Mouse (Mus musculus): ENCODE data around the gene Dkkl1. TPM values are rescaled to one million over a fixed set of nuclear protein-coding genes. Genes with fewer than 3 reads are reported as not detected.
"Not testable (repeated sequence)": the region's sequence is repeated elsewhere in the genome, so short reads cannot be mapped to it uniquely, and the experiment has no call there.

Gene Dkkl1
- total RNA-seq (2015) (1.0 and 1.6 TPM in 2 replicates), total RNA-seq (2017) (1.1 and 5.0 TPM in 2 replicates)

DNA sequence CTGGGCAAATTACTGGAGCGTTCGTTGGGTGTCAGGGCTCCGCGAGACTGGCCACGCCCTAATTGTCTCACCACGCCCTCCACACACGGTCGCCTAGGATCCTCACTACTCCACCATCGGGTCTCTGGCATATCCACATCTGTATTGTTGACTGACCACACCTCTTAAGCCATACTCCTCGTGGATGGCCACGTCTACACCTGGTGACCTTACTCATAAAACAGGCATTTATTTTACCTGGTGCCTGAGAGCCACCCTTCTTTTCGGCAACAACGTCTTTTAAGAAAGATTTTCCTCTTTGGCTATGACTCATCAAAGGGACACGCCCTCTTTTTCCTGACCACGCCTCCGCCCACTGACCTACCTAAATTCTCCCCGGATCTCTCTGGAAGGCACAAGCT is at the start of gene Dkkl1:
Dkkl1 (minus strand) TSS at position 297 of the 401 bp plus-strand sequence.
- peak; percentile 66 for ATAC-seq (ENCODE audit: poor library complexity, severe bottlenecking)

DNA sequence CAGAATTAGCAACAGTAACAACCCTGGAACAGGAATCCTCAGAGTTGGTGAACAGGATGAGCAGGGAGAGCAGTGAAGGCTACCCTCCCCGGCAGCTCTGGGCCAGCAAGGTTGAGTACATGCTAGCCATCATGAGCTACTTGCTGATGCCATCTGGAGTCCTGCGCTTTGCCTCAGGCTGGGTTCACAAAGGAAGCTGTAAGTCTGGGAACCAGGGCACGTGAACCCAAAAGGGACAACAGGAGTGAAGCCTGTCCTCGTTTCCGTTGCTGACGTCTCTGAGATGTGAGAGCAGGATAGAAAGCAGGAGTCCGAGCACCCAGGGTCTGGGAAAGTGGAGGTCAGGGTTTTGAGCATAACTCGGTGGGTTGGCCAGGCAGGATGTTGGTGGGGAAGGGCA is 47.3 kb upstream of the Dkkl1 start:
- ATAC-seq (ENCODE audit: poor library complexity, severe bottlenecking): no peak

- no peak for ATAC-seq (ENCODE audit: poor library complexity, severe bottlenecking)
Observed at GRCm38 (mm10) chr7:45257063-45257840, 45.3 kb upstream of the Dkkl1 start.

GRCm38 (mm10) chr7:45255822-45256221 is 43.9 kb upstream of the Dkkl1 start:
- not testable (repeated sequence) for ATAC-seq (ENCODE audit: poor library complexity, severe bottlenecking)

DNA sequence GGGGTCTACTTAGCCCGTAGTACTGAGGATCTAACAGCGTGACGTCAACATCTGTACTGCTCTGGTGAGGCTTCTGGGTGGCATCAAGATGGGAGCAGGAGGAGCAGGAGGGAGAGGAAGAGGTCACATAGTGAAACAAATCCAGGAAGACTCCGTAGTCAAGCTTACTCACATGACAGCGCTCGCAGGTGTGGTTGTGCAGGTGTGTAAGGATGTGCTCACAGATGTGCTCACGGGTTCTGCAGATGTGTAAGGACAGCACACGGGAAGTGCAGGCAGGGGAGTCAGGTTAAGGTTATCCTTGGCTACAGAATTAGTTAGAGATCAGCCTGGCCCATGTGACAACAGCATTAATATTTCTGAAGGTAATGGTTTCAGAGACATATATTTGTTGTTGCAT is 41.9 kb upstream of the Dkkl1 start:
- ATAC-seq (ENCODE audit: poor library complexity, severe bottlenecking): no peak

GRCm38 (mm10) chr7:45247666-45248065 is 35.7 kb upstream of the Dkkl1 start:
- no peak for ATAC-seq (ENCODE audit: poor library complexity, severe bottlenecking)

DNA sequence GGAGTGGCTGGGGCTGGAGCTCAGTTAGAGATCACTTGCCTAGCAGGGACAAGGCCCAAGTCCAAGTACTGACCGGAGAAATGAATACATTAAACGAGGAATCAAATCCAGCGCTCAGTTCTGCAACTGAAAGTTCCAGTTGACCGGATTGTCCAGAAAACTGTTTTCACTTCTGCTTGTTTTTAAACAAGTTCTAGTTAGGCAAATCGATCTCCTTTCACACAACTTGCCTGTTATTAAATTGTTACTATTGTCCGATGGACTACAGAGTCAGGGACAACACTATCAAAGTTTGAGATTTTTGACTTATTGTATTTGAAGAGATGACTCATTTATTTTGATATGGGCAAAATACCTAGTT is 29.4 kb upstream of the Dkkl1 start:
- no peak for ATAC-seq (ENCODE audit: poor library complexity, severe bottlenecking)

GRCm38 (mm10) chr7:45240633-45241388 is 28.9 kb upstream of the Dkkl1 start, which contains the start of gene Slc6a16:
TSS of gene Slc6a16 (plus strand) at chr7:45241085.
- no peak for ATAC-seq (ENCODE audit: poor library complexity, severe bottlenecking)

- ATAC-seq (ENCODE audit: poor library complexity, severe bottlenecking): no peak
Observed at GRCm38 (mm10) chr7:45240109-45240508, 28.2 kb upstream of the Dkkl1 start.

DNA sequence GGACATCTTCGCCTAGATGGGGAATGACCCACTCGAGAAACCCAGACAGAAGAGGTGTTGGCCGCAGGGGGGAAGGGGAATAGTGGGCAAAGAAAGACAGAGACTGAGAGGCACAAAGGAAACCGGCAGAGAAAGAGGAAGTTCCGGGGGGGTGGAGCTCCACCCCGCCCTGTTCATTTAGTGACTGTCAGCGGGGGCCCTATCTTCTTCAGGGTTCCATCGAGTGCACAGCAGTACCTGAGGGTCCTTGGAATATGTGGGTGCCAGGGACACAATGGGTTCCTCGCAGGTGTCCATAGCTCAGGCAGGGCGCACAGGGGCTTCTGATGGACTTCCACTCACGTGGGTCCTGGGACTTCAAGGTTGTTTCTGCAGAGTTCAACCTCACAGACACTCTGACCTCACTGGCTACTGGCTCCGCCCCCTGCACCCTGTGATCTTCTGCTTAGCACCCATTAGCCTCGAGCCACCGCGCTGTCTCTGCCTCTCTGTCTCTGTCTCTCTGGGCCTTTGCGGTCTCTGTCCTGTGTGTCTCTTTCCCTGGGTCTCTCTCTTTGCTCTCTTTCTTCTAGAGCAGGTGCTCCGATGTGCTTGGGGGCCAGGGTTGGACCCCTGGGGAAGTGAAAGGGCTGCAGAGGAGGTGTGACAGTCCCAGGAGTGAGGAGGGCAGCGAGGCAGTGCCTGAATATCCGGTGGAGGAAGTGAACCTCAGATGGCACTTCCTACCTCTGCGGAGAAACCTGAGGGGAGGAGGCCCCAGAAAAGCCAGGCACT is 27.0 kb upstream of the Dkkl1 start, which contains the start of gene Cd37:
Cd37 (minus strand) TSS at position 393 of the 774 bp plus-strand sequence.
- peak; percentile 81 for ATAC-seq (ENCODE audit: poor library complexity, severe bottlenecking)

GRCm38 (mm10) chr7:45237747-45238699 is 26.1 kb upstream of the Dkkl1 start:
- peak; percentile 37 for ATAC-seq (ENCODE audit: poor library complexity, severe bottlenecking)

DNA sequence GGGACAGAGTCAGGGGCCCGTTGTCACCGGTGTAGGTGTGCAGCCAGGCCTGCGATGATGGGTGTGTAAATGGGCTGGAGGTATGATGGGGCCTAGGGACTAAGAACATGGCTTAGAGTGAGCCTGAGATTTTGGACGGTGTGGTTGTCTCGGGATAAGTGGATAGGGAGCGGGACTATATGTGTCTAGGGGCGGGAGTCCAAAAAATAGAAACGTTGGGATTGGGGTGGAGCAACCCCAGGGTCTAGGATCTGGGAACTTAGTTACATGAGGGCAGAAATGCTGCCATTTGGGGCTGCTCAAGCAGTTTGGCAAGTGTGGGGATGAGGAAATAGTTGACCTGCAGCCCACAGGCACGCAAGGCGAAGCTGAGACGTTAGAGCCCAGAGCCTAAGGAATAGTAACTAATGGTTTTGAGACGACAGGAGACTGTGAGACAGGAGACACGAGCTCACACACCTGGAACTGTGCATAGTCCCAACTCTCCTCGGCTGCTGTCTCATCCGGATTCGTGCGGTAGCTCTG is 23.8 kb upstream of the Dkkl1 start:
- no peak for ATAC-seq (ENCODE audit: poor library complexity, severe bottlenecking)

DNA sequence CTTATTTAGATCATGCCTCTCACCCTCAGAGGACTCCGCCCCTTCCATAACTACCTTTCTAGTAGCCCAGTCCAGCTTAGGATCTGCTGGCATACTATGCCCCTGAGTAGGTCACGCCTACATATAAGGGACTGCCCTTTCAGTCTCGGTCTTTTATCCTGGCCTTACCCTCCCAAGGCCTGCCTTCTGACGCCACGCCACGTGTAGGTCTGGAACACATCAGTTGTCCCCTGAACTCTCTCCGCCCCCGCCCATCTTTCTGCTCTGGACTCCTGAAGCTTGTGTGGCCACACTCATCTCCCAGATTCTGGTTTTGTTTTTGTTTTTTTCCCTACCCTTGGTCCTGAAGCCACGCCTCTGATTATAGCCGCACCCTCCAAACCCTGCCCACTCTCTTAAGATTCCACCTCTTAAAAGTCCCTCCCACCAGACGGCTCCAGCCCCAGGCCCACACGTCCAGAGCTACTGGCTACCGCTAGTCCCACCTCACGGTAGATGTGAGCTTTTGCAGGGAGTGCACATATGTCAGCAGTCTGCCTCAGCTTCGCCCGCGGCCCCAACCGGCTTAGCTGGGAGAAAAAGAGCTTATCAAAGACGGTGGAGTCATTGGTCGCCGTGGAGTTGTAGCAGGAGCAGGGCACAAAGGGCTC is 23.1 kb upstream of the Dkkl1 start:
- ATAC-seq (ENCODE audit: poor library complexity, severe bottlenecking): no peak

DNA sequence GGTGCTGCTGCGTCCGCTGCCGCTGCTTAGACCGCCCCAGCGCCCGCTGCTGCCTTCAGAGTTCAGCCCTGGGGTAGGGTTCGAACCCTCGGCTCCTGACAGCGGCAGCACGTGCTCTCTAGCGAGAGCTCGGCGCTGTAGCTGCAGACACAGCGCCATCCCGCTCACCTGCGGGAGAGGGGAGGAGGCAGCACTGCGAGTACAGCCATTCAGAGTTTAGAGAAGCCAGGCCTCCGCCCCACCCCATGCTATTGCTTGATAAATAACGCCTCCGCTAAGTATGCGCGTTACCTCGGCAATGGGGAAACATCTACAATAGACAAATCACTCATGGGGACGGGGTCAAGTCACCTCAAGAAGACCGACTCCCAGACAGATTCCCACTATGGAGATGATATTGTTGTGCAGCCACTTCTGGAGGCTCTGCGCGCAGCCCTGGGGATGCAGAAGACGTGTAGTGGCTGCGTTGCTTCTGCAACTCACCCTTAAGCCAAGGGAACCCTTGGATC is 22.4 kb upstream of the Dkkl1 start:
- ATAC-seq (ENCODE audit: poor library complexity, severe bottlenecking): no peak

- ATAC-seq (ENCODE audit: poor library complexity, severe bottlenecking): no peak
Observed at GRCm38 (mm10) chr7:45233580-45234332, 21.8 kb upstream of the Dkkl1 start.

- no peak for ATAC-seq (ENCODE audit: poor library complexity, severe bottlenecking)
Observed at GRCm38 (mm10) chr7:45232716-45233465, 20.9 kb upstream of the Dkkl1 start.

DNA sequence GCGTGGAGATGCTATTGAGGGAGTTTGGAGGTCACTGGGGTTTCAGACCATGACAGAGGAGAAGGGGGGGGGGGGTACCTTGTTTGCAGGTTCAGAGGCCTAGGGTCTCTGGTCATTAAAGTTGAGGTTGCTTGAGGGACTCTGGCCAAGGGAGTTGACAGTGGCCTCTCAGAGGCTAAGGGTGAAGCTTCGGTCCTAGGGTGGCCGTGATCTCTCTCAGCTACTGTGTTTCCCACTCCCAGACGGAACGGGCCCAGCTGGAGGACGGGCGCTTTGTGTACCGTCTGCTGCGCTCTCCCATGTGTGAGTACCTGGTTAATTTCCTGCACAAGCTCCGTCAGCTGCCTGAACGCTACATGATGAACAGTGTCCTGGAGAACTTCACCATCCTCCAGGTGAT is 20.0 kb upstream of the Dkkl1 start:
- ATAC-seq (ENCODE audit: poor library complexity, severe bottlenecking): no peak

DNA sequence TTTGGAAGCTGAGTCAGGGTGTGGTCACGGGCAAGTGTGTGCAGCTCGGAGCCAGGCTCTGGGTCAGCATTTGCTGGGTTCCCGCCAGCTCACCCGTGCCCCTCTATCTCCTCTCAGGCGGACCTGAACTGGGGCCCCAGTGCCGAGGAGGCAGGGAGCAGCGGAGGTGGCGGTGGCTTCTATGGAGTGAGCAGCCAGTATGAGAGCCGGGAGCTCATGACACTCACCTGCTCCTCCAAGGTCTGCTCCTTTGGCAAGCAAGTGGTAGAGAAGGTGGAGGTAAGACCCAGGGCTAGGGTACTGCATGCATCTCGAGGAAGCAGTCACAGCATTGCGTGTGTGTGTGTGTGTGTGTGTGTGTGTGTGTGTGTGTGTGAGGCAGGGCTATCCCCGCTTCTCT is 19.2 kb upstream of the Dkkl1 start:
- ATAC-seq (ENCODE audit: poor library complexity, severe bottlenecking): no peak
